Mouse (Mus musculus) limb, embryonic 14.5 days (tissue): ENCODE measurements around the gene Stmn1. TPM values are rescaled to one million over a fixed set of nuclear protein-coding genes. Genes with fewer than 3 reads are reported as not detected.

Experiments used
- ATAC-seq: fragments of 200-750 bp; cut with Nextera tagmentation; 2 replicates; pipeline ENCODE4 v1.8.0; 2017; ENCODE audit warnings: low read depth, moderate number of reproducible peaks, moderate TSS enrichment; ENCODE audit not compliant: low FRiP score
- DNase-seq: peaks from one replicate; pipeline ENCODE4 v3.0.0-alpha.2; 2015; ENCODE audit warnings: low spot score
- H3K27ac ChIP-seq: fragments of 300-500 bp; sonication (generic); replicated peaks from 2 replicates; pipeline ENCODE4 v1.5.1; 2014; ENCODE audit warnings: low read depth, mild to moderate bottlenecking, low read length, moderate library complexity, mixed read lengths
- H3K27me3 ChIP-seq: fragments of 300-500 bp; sonication (generic); 2 replicates; pipeline ENCODE4 v1.6.1; 2014; ENCODE audit warnings: low read length, mixed read lengths; ENCODE audit not compliant: control insufficient read depth, insufficient read depth
- H3K36me3 ChIP-seq: fragments of 300-500 bp; sonication (generic); 2 replicates; pipeline ENCODE4 v1.6.1; 2014; ENCODE audit warnings: mild to moderate bottlenecking, low read length, moderate library complexity, mixed read lengths; ENCODE audit not compliant: control insufficient read depth, insufficient read depth
- H3K4me1 ChIP-seq: fragments of 300-500 bp; sonication (generic); 2 replicates; pipeline ENCODE4 v1.6.1; 2014; ENCODE audit warnings: antibody characterized with exemption, low read length, mixed read lengths; ENCODE audit not compliant: control insufficient read depth, insufficient read depth
- H3K4me2 ChIP-seq: fragments of 300-500 bp; sonication (generic); replicated peaks from 2 replicates; pipeline ENCODE4 v1.6.1; 2014; ENCODE audit warnings: low read depth, mild to moderate bottlenecking, low read length, moderate library complexity; ENCODE audit not compliant: severe bottlenecking
- H3K4me3 ChIP-seq: fragments of 300-500 bp; sonication (generic); replicated peaks from 2 replicates; pipeline ENCODE4 v1.5.1; 2014; ENCODE audit warnings: low read length
- H3K9ac ChIP-seq: fragments of 300-500 bp; sonication (generic); 2 replicates; pipeline ENCODE4 v1.6.1; 2014; ENCODE audit warnings: mild to moderate bottlenecking, low read depth, low read length, moderate library complexity; ENCODE audit not compliant: severe bottlenecking
- H3K9me3 ChIP-seq: fragments of 300-500 bp; sonication (generic); 2 replicates; pipeline ENCODE4 v1.6.1; 2016; ENCODE audit warnings: low read length; ENCODE audit not compliant: control insufficient read depth
- POLR2A ChIP-seq: fragments of 200-500 bp; IDR thresholded peaks from 2 replicates; pipeline ENCODE4 v1.8.0; 2012; ENCODE audit warnings: inconsistent platforms, mild to moderate bottlenecking, moderate library complexity, borderline replicate concordance; ENCODE audit not compliant: insufficient read depth, insufficient read length; ENCODE audit errors: extremely low read depth
- WGBS: fragments of 180-500 bp; shearing (Covaris S2); extraction: QIAGEN DNeasy Blood & Tissue Kit; methylation state at CpG from one replicate; pipeline ENCODE4 v1.1.7; 2014; 5-methylcytosine and 5-hydroxymethylcytosine counted together
- microRNA-seq: library from miRNA; unstranded; fragments of <30 nt; microRNA quantifications from one replicate; pipeline ENCODE4, GENCODE M21; 2016
- polyA plus RNA-seq, 2 experiments: library from polyadenylated mRNA; depleted of rRNA in 1 of 2; stranded (reverse) in 1 of 2; unstranded in 1 of 2; fragments of >200 nt; fragmentation: Nextera tagmentation in 1 of 2; extraction: Ambion mirVana in 1 of 2; gene quantifications; 2 replicates each; pipeline versions ENCODE4 v1.2.1 to v1.2.3; 2012 to 2014

The Stmn1 gene
- polyA plus RNA-seq, 2 experiments = 428 to 1,273 TPM

GRCm38 (mm10) chr4:134517719-134518118 lies 49.6 kb downstream of the Stmn1 start:
- Histone ChIP-seq H3K4me3 (no peak overlapping the region), H3K9me3 (no peaks in the 10 kb centered on the region), H3K36me3 (peaks cover 4% of the 10 kb centered on the region; the same call in 1 of the 2 replicates), H3K27ac (no peak overlapping the region), H3K4me2 (no peak overlapping the region), H3K4me1 (no peaks in the 10 kb centered on the region), H3K27me3 (no peaks in the 10 kb centered on the region), H3K9ac (no peak overlapping the region)
- TF ChIP-seq POLR2A = no peak
- ATAC-seq (no peak), DNase-seq (no peak)
- WGBS = 91% methylated on average over 10 of the region's 10 CpGs

- no peak overlapping the region for H3K4me2 ChIP-seq
- H3K9me3 ChIP-seq = no peaks in the 10 kb centered on the region
- H3K4me3 ChIP-seq = no peak overlapping the region
- no peaks in the 10 kb centered on the region for H3K4me1 ChIP-seq
- no peaks in the 10 kb centered on the region for H3K27me3 ChIP-seq
- no peak overlapping the region for H3K9ac ChIP-seq
- no peak for TF ChIP-seq POLR2A
- H3K27ac ChIP-seq = no peak overlapping the region
- H3K36me3 ChIP-seq = peaks cover 4% of the 10 kb centered on the region; the same call in 1 of the 2 replicates
- no peak for DNase-seq
- no peak for ATAC-seq
- WGBS = 92% methylated on average over 4 of the region's 4 CpGs
These were observed 50.4 kb downstream of the Stmn1 start for GRCm38 (mm10) chr4:134518541-134518940.

- ATAC-seq = no peak
- Histone ChIP-seq H3K4me2 (no peak overlapping the region), H3K36me3 (peaks cover 10% of the 10 kb centered on the region), H3K4me3 (no peak overlapping the region), H3K9me3 (no peaks in the 10 kb centered on the region), H3K4me1 (no peaks in the 10 kb centered on the region), H3K27ac (no peak overlapping the region), H3K9ac (no peak overlapping the region), H3K27me3 (no peaks in the 10 kb centered on the region)
- DNase-seq = no peak
- no peak for TF ChIP-seq POLR2A
These were observed 51.2 kb downstream of the Stmn1 start for GRCm38 (mm10) chr4:134519281-134519680.

Small RNA genes lying within 50 kb of the gene (microRNA-seq; reads per million reads assigned to microRNA genes)
- not detected for gene Gm23634

Other genes starting within 250 kb of the Stmn1 start
- 0.06 and 0.16 TPM in 2 replicates for gene Catsper4, start 240.9 kb upstream of the Stmn1 start, polyA plus RNA-seq (2012; rRNA removed)
- not detected in 2 replicates for gene Catsper4, start 240.9 kb upstream of the Stmn1 start, polyA plus RNA-seq (2014; fragmentation: Nextera tagmentation; extraction: Ambion mirVana)
- 2.8 and 3.3 TPM in 2 replicates for gene Cnksr1, start 229.9 kb upstream of the Stmn1 start, polyA plus RNA-seq (2012; rRNA removed)
- 2.0 TPM in 2 replicates for gene Cnksr1, start 229.9 kb upstream of the Stmn1 start, polyA plus RNA-seq (2014; fragmentation: Nextera tagmentation; extraction: Ambion mirVana)
- gene E130218I03Rik, start 224.7 kb upstream of the Stmn1 start, polyA plus RNA-seq (2012; rRNA removed) = 0.10 TPM in 1 of 2 replicates, not detected in the other
- 0.67 and 0.76 TPM in 2 replicates for gene E130218I03Rik, start 224.7 kb upstream of the Stmn1 start, polyA plus RNA-seq (2014; fragmentation: Nextera tagmentation; extraction: Ambion mirVana)
- 15.8 and 18.1 TPM in 2 replicates for gene Zfp593, start 222.7 kb upstream of the Stmn1 start, polyA plus RNA-seq (2012; rRNA removed)
- 17.3 and 18.9 TPM in 2 replicates for gene Zfp593, start 222.7 kb upstream of the Stmn1 start, polyA plus RNA-seq (2014; fragmentation: Nextera tagmentation; extraction: Ambion mirVana)
- gene Gm30191, start 221.4 kb upstream of the Stmn1 start, polyA plus RNA-seq (2012; rRNA removed) = not detected in 2 replicates
- gene Gm30191, start 221.4 kb upstream of the Stmn1 start, polyA plus RNA-seq (2014; fragmentation: Nextera tagmentation; extraction: Ambion mirVana) = not detected in 2 replicates
- 9.7 and 13.1 TPM in 2 replicates for gene Grrp1, start 214.2 kb upstream of the Stmn1 start, polyA plus RNA-seq (2012; rRNA removed)
- 5.2 and 5.4 TPM in 2 replicates for gene Grrp1, start 214.2 kb upstream of the Stmn1 start, polyA plus RNA-seq (2014; fragmentation: Nextera tagmentation; extraction: Ambion mirVana)
- gene Pdik1l, start 180.4 kb upstream of the Stmn1 start, polyA plus RNA-seq (2012; rRNA removed) = 8.9 and 9.6 TPM in 2 replicates
- gene Pdik1l, start 180.4 kb upstream of the Stmn1 start, polyA plus RNA-seq (2014; fragmentation: Nextera tagmentation; extraction: Ambion mirVana) = 18.4 and 20.5 TPM in 2 replicates
- gene Trim63, start 153.2 kb upstream of the Stmn1 start, polyA plus RNA-seq (2012; rRNA removed) = 4.3 and 5.1 TPM in 2 replicates
- 1.3 and 1.4 TPM in 2 replicates for gene Trim63, start 153.2 kb upstream of the Stmn1 start, polyA plus RNA-seq (2014; fragmentation: Nextera tagmentation; extraction: Ambion mirVana)
- 0.76 and 0.78 TPM in 2 replicates for gene Slc30a2, start 125.1 kb upstream of the Stmn1 start, polyA plus RNA-seq (2012; rRNA removed)
- 0.21 and 0.54 TPM in 2 replicates for gene Slc30a2, start 125.1 kb upstream of the Stmn1 start, polyA plus RNA-seq (2014; fragmentation: Nextera tagmentation; extraction: Ambion mirVana)
- 10.0 and 14.2 TPM in 2 replicates for gene Extl1, start 84.5 kb upstream of the Stmn1 start, polyA plus RNA-seq (2012; rRNA removed)
- gene Extl1, start 84.5 kb upstream of the Stmn1 start, polyA plus RNA-seq (2014; fragmentation: Nextera tagmentation; extraction: Ambion mirVana) = 7.2 TPM in 2 replicates
- gene Pafah2, start 72.0 kb upstream of the Stmn1 start, polyA plus RNA-seq (2012; rRNA removed) = 25.9 and 30.2 TPM in 2 replicates
- 14.3 and 17.1 TPM in 2 replicates for gene Pafah2, start 72.0 kb upstream of the Stmn1 start, polyA plus RNA-seq (2014; fragmentation: Nextera tagmentation; extraction: Ambion mirVana)
- 5.9 and 8.2 TPM in 2 replicates for gene Paqr7, start 28.4 kb downstream of the Stmn1 start, polyA plus RNA-seq (2012; rRNA removed)
- gene Paqr7, start 28.4 kb downstream of the Stmn1 start, polyA plus RNA-seq (2014; fragmentation: Nextera tagmentation; extraction: Ambion mirVana) = 2.3 and 2.9 TPM in 2 replicates
- gene Aunip, start 42.7 kb downstream of the Stmn1 start, polyA plus RNA-seq (2012; rRNA removed) = 6.7 and 10.3 TPM in 2 replicates
- gene Aunip, start 42.7 kb downstream of the Stmn1 start, polyA plus RNA-seq (2014; fragmentation: Nextera tagmentation; extraction: Ambion mirVana) = 3.5 and 3.6 TPM in 2 replicates
- gene Mtfr1l, start 67.1 kb downstream of the Stmn1 start, polyA plus RNA-seq (2012; rRNA removed) = 111 and 132 TPM in 2 replicates
- gene Mtfr1l, start 67.1 kb downstream of the Stmn1 start, polyA plus RNA-seq (2014; fragmentation: Nextera tagmentation; extraction: Ambion mirVana) = 123 and 140 TPM in 2 replicates
- gene Selenon, start 83.8 kb downstream of the Stmn1 start, polyA plus RNA-seq (2012; rRNA removed) = 68.5 and 86.7 TPM in 2 replicates
- 48.5 and 75.4 TPM in 2 replicates for gene Selenon, start 83.8 kb downstream of the Stmn1 start, polyA plus RNA-seq (2014; fragmentation: Nextera tagmentation; extraction: Ambion mirVana)
- gene Man1c1, start 236.0 kb downstream of the Stmn1 start, polyA plus RNA-seq (2012; rRNA removed) = 9.1 and 10.6 TPM in 2 replicates
- 5.1 and 5.9 TPM in 2 replicates for gene Man1c1, start 236.0 kb downstream of the Stmn1 start, polyA plus RNA-seq (2014; fragmentation: Nextera tagmentation; extraction: Ambion mirVana)